Mouse (Mus musculus) limb, embryonic 11.5 days (tissue): ENCODE data around the gene Hoxc9. TPM values are rescaled to one million over a fixed set of nuclear protein-coding genes. Genes with fewer than 3 reads are reported as not detected.

ENCODE experiments used
- ATAC-seq: fragments of 200-750 bp; cut with Nextera tagmentation; 2 replicates; pipeline ENCODE4 v1.8.0; 2017; ENCODE audit warnings: low read depth; ENCODE audit not compliant: insufficient number of reproducible peaks, low FRiP score, low TSS enrichment
- DNase-seq: peaks from one replicate; pipeline ENCODE4 v3.0.0-alpha.2; 2015; ENCODE audit warnings: low spot score
- H3K27ac ChIP-seq: fragments of 300-500 bp; sonication (generic); replicated peaks from 2 replicates; pipeline ENCODE4 v1.5.1; 2014; ENCODE audit warnings: low read depth, mild to moderate bottlenecking, low read length
- H3K27me3 ChIP-seq: fragments of 300-500 bp; sonication (generic); 2 replicates; pipeline ENCODE4 v1.6.1; 2014; ENCODE audit warnings: mild to moderate bottlenecking, low read length, mixed read lengths; ENCODE audit not compliant: control insufficient read depth, insufficient read depth
- H3K36me3 ChIP-seq: fragments of 300-500 bp; sonication (generic); 2 replicates; pipeline ENCODE4 v1.6.1; 2014; ENCODE audit warnings: mild to moderate bottlenecking, low read length, moderate library complexity, mixed read lengths; ENCODE audit not compliant: control insufficient read depth, insufficient read depth
- H3K4me1 ChIP-seq: fragments of 300-500 bp; sonication (generic); 2 replicates; pipeline ENCODE4 v1.6.1; 2014; ENCODE audit warnings: low read length, mixed read lengths; ENCODE audit not compliant: control insufficient read depth, insufficient read depth
- H3K4me2 ChIP-seq: fragments of 300-500 bp; sonication (generic); 2 replicates; pipeline ENCODE4 v1.6.1; 2014; ENCODE audit warnings: low read depth, mild to moderate bottlenecking, moderate library complexity; ENCODE audit not compliant: severe bottlenecking
- H3K4me3 ChIP-seq: fragments of 300-500 bp; sonication (generic); 2 replicates; pipeline ENCODE4 v1.5.1; 2014; ENCODE audit warnings: low read depth, low read length
- H3K9ac ChIP-seq: fragments of 300-500 bp; sonication (generic); 2 replicates; pipeline ENCODE4 v1.6.1; 2014; ENCODE audit warnings: mild to moderate bottlenecking, low read length
- H3K9me3 ChIP-seq: fragments of 300-500 bp; sonication (generic); 2 replicates; pipeline ENCODE4 v1.6.1; 2016; ENCODE audit warnings: low read length; ENCODE audit not compliant: control insufficient read depth
- WGBS: fragments of 180-500 bp; shearing (Covaris S2); extraction: QIAGEN DNeasy Blood & Tissue Kit; methylation state at CpG from one replicate; pipeline ENCODE4 v1.1.7; 2014; 5-methylcytosine and 5-hydroxymethylcytosine counted together
- polyA plus RNA-seq: library from polyadenylated mRNA; unstranded; fragments of >200 nt; fragmentation: Nextera tagmentation; extraction: Ambion mirVana; gene quantifications from 2 replicates; pipeline ENCODE4 v1.2.1, GENCODE M21; 2014

Hoxc9 gene
- polyA plus RNA-seq, 1 experiment from 2014 or later: 6.1 TPM

DNA sequence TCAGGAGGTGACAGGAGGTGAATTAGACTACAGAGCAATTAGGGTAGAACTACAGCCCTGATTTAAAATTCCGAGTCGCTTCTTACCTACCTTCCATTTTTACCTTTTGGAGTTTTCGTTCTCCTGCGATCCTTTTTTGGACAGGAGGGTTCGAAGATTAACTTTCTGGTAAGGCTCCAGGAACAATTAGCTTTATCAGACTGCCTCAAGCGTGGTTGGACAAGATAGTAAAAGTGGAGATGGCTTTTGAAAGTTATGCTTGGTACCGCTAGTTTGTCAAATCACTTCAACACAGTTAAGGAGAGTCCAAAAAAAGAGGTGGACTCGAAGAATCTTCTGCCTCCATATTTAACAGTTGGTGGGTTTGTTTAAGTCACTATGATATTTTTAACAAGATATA lies 45.3 kb downstream of the Hoxc9 start:
- Histone ChIP-seq H3K9me3 (no peaks in the 10 kb centered on the region), H3K4me2 (no peak overlapping the region), H3K4me3 (no peak overlapping the region), H3K27me3 (peaks cover 87% of the 10 kb centered on the region), H3K27ac (no peak overlapping the region), H3K9ac (no peak overlapping the region), H3K4me1 (peaks cover 20% of the 10 kb centered on the region), H3K36me3 (no peaks in the 10 kb centered on the region)
- DNase-seq (no peak), ATAC-seq (no peak)
- WGBS: 10% methylated on average over 8 of the region's 8 CpGs

DNA sequence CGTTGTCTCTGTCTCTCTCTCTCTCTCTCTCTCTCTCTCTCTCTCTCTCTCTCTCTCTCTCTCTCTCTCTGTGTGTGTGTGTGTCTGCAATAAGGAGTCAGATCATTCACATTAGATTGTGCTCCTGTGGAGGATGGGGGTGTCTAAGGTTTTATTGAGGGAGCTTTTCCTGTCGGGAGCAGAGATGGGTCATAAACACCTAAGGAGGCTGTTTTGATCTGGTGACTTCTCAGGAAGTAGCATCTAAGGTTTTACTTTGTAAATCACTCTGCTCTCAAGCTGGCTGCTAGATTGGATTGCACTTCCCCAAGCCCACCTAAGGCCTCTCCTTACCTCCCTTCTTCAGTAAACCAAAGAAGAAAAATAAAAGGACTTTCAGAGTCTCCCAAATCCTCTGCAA lies 47.9 kb downstream of the Hoxc9 start:
- DNase-seq (no peak), ATAC-seq (no peak)
- peaks cover 86% of the 10 kb centered on the region for H3K27me3 ChIP-seq
- H3K4me2 ChIP-seq: no peak overlapping the region
- 2% methylated on average over 2 of the region's 2 CpGs for WGBS
- H3K9ac ChIP-seq: no peak overlapping the region
- H3K4me3 ChIP-seq: no peak overlapping the region
- peaks cover 7% of the 10 kb centered on the region; the same call in 1 of the 2 replicates for H3K4me1 ChIP-seq
- no peak overlapping the region for H3K27ac ChIP-seq
- no peaks in the 10 kb centered on the region for H3K9me3 ChIP-seq
- no peaks in the 10 kb centered on the region for H3K36me3 ChIP-seq

DNA sequence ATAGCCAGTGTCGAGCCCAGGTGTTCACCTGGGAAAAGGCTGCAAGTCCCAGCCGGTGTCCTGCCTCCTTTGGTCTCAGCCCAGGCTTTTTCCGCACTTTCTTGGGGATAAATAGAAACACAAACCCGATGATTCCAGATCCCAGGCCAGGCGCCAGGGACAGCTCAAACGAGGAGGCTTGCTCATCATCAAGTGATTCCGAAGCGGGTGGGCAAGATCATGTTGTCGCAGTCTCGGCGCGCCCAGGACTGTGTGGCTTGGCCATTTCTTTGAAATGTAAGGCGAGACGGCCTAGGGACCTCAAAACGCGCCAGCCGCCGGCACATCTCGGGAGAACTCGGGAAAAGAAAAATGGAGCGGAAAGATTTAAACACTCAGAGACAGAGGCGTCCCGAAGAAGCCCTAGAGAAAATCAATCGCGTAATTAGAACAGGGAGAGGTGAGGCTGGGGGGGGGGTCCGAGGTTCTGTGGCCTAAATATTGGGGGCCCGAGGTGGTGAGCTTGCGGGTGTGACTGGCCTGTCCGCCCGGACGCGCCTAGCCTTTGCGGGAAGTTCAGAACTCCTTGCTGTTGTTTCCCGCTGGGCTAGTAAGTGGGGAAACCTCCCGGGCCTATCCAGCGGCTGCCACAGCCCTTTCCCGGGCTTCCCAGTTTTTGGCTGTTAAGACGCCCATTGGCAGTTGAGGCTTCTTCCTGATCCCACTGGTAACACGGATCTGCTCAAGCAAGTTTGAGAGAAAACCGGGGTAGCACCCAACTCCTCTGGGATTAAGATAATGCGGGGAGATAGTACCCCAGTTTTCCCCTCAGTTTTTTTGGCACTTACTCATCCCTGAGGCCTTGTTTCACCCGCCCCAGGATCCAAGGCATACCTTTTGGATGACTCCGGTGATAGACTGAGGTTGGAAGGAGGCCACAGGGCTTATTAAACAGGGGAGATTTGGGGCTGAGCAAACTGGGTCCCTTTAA lies 51.3 kb downstream of the Hoxc9 start:
- H3K9ac ChIP-seq: peak overlapping the region; percentile 3; the same call in 1 of the 2 replicates
- H3K9me3 ChIP-seq: no peaks in the 10 kb centered on the region
- H3K4me2 ChIP-seq: peak overlapping the region; percentile 31; the same call in 1 of the 2 replicates
- H3K27ac ChIP-seq: no peak overlapping the region
- DNase-seq: peak; percentile 70
- ATAC-seq: no peak
- H3K4me3 ChIP-seq: peak overlapping the region; percentile 0; the same call in 1 of the 2 replicates
- 3% methylated on average over 43 of the region's 43 CpGs for WGBS
- H3K27me3 ChIP-seq: peaks cover 80% of the 10 kb centered on the region
- no peaks in the 10 kb centered on the region for H3K36me3 ChIP-seq
- peaks cover 13% of the 10 kb centered on the region for H3K4me1 ChIP-seq

DNA sequence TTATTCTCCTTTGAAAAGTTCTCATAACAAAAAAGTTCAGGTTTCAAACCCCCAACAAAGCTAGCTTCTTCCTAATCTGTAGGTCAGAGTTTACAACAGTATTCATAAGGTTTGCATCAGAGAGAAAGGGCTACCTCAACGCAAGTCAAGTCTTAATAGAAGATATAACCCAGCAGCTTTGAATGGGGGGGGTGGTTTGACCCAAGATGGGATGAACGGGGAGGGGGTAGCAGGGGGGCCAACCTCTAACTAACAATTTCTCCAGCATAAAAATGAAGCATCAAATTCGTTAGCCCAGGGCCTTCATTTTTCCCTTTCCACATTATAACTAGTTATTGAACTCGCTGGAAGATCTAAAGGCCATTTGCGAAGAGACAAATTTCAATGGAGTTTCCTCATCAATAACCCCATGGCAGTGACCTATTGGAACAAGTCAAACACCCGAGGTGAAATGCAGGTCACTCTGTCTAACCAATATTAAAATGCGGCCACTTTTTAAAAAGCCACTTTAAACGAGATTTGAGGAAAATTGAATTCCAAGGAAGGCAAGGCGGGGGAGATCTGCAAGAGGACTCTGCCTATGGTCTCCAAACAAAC lies 52.8 kb downstream of the Hoxc9 start:
- Histone ChIP-seq H3K36me3 (no peaks in the 10 kb centered on the region), H3K9ac (no peak overlapping the region), H3K27me3 (peaks cover 77% of the 10 kb centered on the region), H3K9me3 (no peaks in the 10 kb centered on the region), H3K27ac (no peak overlapping the region), H3K4me3 (no peak overlapping the region), H3K4me2 (no peak overlapping the region), H3K4me1 (peaks cover 24% of the 10 kb centered on the region)
- ATAC-seq (no peak), DNase-seq (no peak)
- WGBS: 21% methylated on average over 9 of the region's 9 CpGs

DNA sequence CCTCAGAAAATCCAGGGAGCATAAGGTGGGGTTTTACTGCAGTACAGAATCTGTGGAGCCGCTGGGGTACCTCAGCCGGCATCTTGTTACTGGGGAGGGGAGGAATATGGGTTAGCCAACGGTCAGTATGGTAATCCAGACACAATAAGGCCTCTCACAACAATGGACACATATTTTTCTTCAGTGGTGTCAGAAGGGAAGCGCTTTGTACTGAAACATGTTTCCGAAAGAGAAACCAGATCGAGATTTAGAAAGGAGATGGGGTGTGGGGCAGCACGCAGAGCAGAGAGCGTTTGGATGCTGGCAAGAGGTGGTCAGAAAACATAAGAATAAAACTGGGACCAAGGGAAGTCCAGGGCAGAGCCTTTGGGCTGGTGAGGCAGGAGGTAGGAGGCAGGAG lies 53.9 kb downstream of the Hoxc9 start:
- H3K4me3 ChIP-seq: no peak overlapping the region
- no peak for ATAC-seq
- WGBS: 10% methylated on average over 8 of the region's 8 CpGs
- H3K4me1 ChIP-seq: peaks cover 34% of the 10 kb centered on the region
- no peak overlapping the region for H3K27ac ChIP-seq
- peaks cover 74% of the 10 kb centered on the region for H3K27me3 ChIP-seq
- DNase-seq: no peak
- H3K36me3 ChIP-seq: no peaks in the 10 kb centered on the region
- no peak overlapping the region for H3K9ac ChIP-seq
- H3K4me2 ChIP-seq: no peak overlapping the region; the same call in 1 of the 2 replicates
- H3K9me3 ChIP-seq: no peaks in the 10 kb centered on the region

DNA sequence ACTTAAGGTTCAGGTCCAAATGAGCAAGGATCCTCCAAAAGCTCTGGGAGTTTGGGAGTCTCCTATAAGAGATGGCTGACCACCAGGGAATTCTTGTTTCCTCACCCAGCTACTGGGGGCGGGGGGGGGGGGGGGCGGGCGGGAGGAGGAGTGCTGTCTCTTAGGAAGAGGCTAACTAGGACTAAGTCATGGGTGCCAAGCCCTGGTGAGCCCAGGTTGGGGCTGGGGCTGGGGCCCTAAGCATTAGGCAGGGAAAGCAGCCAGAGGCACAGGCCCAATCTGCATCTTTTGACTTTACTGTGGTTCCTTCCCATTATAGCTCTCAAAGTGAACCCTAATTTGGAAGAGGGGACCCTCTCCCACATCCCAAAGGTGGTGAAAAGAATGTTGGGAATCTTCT lies 55.9 kb downstream of the Hoxc9 start:
- DNase-seq (no peak), ATAC-seq (no peak)
- Histone ChIP-seq H3K9me3 (no peaks in the 10 kb centered on the region), H3K27ac (no peak overlapping the region), H3K4me2 (no peak overlapping the region; the same call in 1 of the 2 replicates), H3K4me1 (peaks cover 34% of the 10 kb centered on the region), H3K36me3 (no peaks in the 10 kb centered on the region), H3K9ac (no peak overlapping the region), H3K27me3 (peaks cover 78% of the 10 kb centered on the region), H3K4me3 (no peak overlapping the region)
- 0% methylated on average over 2 of the region's 3 CpGs for WGBS

DNA sequence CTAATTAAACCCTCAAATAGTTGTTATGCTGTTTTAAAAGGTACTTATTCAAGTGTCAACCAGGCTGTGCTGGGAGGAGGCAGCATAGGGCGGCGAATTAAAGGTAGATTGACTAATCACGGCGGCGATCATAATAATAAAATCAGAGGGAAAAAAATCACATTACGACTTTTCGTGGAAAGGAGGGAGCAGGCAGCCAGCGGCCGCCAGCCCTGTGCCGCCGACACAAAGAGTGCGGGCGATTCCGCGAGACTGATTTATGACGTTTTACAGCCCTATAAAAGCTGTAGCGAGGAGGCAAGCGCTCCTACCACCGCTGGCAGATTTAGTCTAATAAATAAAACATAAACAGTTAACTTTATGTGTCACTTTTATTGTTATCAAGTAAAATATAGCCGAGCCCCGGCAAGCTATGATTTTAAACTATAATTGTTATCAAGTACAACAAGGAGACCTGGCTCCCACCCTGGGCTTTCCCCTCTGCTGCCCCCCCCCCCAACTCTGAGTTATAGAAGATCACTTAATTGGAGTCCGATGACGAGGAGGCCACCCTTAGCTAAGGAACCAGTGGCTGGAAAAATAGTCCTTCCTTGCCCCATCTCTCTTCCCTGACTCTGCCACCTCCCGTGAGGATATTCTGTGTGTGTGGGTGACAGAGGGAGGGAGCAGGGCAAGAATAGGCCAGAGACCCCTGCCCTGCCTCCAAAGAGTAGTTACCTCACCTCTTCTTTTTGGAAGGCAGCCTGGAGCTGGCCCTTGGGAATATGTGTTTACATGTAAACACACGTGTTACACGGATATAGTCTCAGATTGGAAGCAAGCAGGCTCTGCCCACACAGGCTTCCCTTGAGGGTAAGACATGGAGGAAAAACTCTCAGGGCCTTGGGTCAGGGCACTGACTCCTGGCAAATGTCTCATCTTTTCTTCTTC lies 56.7 kb downstream of the Hoxc9 start:
- ATAC-seq (no peak), DNase-seq (peak; percentile 78)

More for the DNA sequence above, 56.7 kb downstream of the Hoxc9 start:
- no peak overlapping the region for H3K4me3 ChIP-seq
- peaks cover 31% of the 10 kb centered on the region for H3K4me1 ChIP-seq
- under 1% methylated on average over 26 of the region's 26 CpGs for WGBS
- H3K9me3 ChIP-seq: no peaks in the 10 kb centered on the region
- H3K27me3 ChIP-seq: peaks cover 79% of the 10 kb centered on the region
- H3K36me3 ChIP-seq: no peaks in the 10 kb centered on the region
- no peak overlapping the region for H3K9ac ChIP-seq
- H3K4me2 ChIP-seq: no peak overlapping the region; the same call in 1 of the 2 replicates
- no peak overlapping the region for H3K27ac ChIP-seq
